Mouse (Mus musculus) adrenal gland, postnatal 14 days (tissue): ENCODE results near the gene Axin2. TPM values are rescaled to one million over a fixed set of nuclear protein-coding genes. Genes with fewer than 3 reads are reported as not detected.
"Not testable (repeated sequence)": the region's sequence is repeated elsewhere in the genome, so short reads cannot be mapped to it uniquely, and the experiment has no call there.

Source experiments
- DNase-seq: peaks from one replicate; pipeline ENCODE4 v3.0.0; 2021; ENCODE audit warnings: mixed read lengths
- long read RNA-seq, 2 experiments: library from polyadenylated mRNA; stranded (forward); transcript quantifications; one replicate each; pipeline ENCODE4 v2.0.0; 2021
- total RNA-seq: library from RNA; stranded (reverse); gene quantifications from 2 replicates; pipeline ENCODE4 v1.2.3, GENCODE M21; 2021

The Axin2 gene
- 31.7 and 43.0 TPM in 2 replicates for total RNA-seq
- long read RNA-seq, experiment 1, full-length matches to known transcripts, result 1 of 8 reads
- long read RNA-seq, experiment 1, partial matches to known transcripts, result 1 of 8 reads
- long read RNA-seq, experiment 1, other reads (novel, unspliced or antisense), result 6 of 8 reads
- long read RNA-seq, experiment 2, full-length matches to known transcripts, result 2 of 8 reads
- long read RNA-seq, experiment 2, partial matches to known transcripts, result 1 of 8 reads
- long read RNA-seq, experiment 2, other reads (novel, unspliced or antisense), result 5 of 8 reads

DNA sequence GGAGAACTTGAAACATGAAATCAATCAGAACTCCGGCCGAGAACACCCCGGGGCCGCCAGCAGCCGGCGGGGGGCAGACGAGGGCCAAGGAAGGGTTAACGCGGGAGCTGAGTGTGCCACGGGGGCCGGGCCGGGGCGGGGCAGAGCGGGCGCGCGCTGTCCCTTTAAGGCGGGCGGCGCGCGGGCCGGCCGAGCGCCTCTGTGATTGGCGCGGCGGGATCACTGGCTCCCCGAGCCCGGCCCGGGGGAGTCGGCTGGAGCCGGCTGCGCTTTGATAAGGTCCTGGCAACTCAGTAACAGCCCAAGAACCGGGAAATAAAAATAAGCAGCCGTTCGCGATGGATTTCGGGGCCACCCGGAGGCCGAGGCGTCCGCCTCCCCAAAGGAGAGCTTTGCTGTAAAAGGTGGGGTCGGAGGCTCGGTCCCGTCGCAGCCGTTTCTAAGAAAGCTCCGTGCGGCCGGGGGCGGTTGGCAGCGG lies at the start of gene Axin2:
Gene Axin2, plus strand, starts transcription at position 192 of the 478 bp plus-strand sequence.
- peak; percentile 97 for DNase-seq

DNA sequence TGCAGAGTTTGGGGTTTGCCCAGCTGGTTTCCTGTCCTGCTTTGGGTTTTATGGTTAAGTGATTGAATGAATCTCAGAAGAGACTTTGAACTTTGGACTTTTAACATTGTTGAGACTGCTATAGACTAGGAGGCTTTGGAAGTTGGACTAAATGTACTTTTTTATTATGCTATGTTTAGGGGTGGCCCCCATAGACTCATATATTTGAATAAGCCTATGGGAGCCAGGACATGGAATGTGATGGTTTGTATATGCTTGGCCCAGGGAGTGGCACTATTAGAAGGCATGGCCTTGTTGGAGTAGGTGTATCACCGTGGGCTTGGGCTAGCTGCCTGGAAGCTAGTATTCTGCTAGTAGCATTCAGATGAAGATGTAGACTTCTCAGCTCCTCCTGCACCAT lies 48.9 kb upstream of the Axin2 start:
- not testable (repeated sequence) for DNase-seq

DNA sequence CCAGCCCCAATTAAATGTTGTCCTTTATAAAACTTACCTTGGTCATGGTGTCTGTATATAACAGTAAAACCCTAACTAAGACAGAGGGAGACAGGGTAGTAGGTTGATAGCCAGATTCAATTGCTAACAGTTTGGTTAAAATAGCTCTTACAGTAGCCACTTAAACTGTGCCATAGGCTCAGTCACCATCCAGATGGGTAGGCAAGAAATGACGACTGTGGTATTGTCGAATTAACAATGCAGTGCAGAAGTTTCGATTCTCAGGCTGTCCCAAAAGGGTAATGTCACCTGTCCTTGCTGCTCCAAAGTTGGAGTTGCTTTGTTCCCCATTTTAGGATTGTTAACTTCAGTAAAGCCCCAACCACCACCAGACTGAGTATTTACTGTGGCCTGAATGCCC lies 48.4 kb upstream of the Axin2 start:
- no peak for DNase-seq

DNA sequence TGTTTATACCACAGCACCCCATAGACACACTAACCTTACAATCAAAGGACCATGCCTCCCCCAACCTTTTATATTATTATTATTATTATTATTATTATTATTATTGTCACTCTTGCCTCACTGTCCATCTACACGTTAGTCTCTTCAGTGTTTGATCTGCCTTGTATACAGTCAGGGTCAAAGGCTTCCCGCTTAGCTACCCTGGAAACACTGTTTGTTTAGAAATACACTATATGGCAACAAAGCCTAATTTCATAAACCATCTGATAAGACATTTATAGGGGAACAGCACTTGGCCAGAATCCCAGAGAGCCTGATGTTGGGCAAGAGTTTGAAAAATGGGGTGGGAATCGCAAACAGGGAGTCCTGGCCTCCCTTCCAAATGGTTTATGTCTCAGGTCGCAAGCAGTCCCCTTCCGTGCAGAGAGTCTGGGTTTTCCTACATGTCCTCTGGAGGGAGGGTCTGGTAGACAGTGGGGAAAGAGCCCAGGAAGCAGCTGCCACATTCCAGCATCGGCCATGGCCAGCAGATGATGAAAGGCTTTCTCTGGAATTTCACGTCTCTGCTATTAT lies 43.4 kb upstream of the Axin2 start:
- peak; percentile 28 for DNase-seq

DNA sequence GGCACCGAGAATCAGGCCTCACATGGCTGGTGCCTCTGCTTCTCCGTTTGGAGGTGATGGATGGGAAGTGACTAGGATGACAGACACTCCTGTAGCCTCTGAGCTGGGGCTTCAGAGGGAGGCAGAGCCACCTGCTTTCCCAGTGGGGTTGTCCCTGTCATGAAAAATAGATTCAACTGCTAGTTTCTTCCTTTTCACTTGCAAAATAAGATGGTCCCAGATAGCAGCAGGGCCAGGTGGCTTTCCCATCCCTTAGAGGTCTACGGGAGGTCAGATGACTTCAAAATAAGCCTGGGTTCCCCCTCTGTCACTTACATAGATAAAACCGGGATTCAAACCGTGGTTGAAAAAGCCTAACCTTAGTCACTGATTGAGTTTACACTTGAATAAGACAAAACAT lies 42.6 kb upstream of the Axin2 start:
- no peak for DNase-seq

DNA sequence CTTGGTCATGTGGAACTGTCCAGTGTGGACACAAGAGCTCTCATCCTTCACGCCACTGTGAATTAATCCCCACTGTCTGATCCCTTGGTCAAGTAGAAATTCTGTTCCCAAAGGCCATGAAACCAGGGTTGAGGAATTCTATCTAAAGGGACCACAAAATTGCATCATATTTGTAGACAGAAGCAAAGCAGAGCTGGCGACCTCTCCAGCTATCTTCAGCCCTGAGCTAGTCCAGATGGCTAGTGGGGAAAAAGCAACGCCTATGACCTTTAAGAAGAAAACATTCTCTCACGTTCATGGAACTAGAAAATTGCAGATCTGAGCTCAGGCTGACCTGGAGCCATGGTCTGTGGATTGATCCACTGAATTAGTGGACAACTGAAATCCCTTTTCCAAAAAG lies 39.6 kb upstream of the Axin2 start:
- DNase-seq, result no peak

DNA sequence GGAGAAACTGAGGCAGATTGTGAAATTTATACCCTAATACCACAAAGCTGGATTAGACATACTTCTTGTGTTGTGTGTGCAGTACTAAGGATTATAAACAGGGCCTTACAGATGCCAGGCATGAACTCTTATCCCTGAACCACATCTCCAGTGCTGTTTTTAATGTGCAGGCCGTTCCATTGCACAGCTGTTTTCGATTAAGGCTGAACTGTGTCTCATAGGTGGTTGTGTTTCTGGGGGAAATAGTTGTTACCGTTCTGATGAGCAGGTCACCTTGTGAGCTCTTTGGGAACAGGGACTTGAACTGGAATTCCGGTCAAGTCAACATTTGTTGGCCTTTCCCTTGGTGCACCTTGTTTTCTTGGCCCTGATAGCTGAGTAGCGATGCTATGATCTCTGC lies 38.5 kb upstream of the Axin2 start:
- DNase-seq, result no peak

DNA sequence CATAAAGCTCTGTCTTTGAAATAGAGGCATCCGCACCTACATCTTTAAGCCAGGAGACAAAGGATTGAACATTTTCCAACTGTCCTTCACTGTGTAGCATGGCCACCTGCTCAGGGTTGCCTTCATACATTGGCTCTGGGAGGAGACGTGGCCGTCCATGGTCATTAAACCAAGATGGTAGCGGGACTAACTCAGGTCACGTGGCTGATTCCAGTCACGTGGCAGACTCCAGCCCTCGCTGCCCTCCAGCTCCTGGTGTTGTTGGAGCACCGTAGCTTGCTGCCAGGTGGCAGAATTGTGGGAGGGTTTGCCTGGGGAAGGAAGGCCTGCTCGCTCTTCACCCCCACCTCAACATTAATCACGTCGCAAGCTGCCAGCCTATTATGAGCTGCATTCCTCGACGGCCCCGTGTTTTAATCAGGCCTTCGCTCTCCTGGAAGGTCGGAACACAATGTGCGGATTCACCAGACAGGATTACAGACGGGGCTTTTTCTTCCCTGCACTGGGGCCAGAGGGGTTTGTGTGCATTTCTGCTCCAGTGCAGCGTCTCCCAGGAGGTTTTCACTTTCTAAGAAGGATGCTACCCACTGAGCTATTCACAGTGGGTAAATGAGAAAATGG lies 34.8 kb upstream of the Axin2 start:
- DNase-seq, result no peak

DNA sequence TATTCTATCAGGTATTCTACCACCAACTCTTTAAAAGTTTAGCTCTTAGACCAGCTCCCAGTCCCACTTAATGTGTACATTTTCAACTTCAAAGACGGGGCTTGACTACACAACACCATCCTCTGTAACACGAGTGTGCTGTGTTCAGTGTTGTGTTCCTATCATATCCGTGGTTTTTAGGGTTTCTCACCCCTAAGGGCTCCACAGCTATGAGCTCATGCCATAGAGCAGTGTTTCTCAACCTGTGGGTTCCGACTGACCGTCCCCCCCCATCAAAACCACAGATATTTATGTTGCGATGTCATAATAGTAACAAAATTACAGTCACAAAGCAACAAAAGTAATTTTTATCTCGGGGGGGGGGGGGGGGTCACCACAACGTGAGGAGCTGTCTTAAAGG lies 34.1 kb upstream of the Axin2 start:
- DNase-seq, result no peak

DNA sequence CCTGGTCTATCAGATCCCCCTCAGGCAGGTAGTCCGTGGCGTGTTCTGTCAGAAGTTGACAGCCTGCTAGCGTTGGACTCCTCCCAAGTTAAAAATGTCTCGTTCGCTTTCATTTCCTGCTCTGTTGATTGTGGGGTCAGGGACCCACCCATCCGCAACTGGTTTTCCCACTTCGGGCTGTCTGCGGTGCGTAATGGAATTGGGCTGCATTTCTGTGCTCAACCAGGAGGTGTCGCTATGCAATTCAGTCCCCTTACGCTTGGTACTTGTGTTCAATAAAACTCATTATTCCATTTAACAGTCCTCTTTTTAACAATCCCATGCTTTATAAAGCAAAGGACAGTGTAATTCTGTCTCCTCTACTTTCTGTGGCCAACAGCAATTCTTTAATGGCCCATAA lies 31.0 kb upstream of the Axin2 start:
- DNase-seq, result no peak

DNA sequence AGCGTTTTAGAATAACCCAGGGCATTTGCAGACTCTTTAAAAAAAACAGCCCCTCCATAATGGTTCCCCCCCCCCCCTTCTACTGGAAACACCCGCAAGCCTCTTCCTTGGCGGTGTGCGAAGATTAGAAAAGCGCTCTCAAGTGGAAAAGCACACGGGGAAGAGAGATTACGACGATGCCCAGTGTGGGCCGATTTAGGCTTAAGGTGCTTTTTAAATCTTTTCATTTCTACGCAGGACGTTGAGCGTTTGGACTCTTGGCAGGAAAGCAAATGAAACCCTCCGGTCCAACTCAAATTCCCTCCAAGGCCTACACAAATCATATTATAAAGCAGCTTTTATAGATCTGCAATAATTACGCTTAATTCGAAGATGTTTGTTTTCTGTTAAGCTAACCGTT lies 29.6 kb upstream of the Axin2 start:
- DNase-seq, result no peak

DNA sequence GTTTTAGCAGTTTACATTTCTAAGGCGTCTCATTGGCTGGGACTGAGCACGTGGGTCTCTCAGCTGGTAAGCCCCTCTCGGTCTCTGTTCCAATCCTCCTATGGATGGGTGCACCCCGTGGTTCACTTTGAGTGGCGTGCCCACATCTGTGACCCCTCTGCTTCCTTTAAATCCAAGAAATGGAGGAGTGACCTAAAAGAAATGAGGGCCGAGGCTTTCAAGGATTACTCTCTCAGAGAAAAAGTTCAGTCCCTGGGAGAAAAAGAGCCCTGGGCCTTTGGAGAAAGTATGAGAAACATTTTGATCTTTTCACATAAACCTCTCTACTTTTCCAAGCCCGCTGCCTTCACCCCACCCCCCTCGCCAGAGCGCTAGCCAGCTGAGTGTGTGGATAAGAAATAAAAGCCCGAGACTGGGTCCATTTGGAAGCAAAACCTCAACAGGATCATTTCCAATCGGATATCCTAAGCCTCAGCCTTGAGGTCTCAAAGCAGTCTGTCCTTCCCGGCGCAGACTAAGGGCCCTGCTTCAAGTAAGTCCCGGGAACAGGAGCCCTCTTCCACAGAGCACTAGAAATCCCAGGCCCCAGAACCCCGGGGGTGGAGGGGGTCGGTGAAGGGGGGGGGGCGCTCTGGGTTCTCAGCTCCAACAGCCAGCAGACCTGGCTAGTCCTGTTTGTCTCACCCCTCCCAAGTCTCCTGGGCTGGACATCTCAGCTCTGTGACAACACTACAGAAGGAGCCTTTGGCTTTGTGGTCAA lies 28.9 kb upstream of the Axin2 start:
- DNase-seq, result peak; percentile 69

DNA sequence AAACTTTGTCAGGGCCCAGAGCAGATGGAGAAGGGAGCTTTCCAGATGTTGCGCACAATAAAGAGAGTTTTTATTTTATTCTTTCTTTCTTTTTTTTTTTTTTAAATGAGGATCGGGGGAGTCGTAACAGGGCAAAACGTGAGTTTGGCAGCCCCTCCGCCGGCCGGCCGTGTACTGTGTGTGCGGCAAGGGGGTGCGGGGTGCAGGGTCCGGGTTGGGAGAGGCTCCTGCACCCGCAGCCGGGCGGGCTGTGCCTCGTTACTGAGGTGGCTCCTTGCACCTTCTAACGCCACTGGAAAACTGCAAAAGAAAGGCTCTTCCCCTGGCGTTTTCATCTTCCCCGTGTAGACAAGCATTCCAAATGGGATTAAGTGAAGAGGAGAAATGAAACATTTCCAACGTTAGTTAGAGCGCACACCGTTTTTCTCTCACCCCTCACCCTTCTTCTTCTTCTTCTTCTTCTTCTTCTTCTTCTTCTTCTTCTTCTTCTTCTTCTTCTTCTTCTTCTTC lies 28.2 kb upstream of the Axin2 start:
- DNase-seq, result peak; percentile 25

DNA sequence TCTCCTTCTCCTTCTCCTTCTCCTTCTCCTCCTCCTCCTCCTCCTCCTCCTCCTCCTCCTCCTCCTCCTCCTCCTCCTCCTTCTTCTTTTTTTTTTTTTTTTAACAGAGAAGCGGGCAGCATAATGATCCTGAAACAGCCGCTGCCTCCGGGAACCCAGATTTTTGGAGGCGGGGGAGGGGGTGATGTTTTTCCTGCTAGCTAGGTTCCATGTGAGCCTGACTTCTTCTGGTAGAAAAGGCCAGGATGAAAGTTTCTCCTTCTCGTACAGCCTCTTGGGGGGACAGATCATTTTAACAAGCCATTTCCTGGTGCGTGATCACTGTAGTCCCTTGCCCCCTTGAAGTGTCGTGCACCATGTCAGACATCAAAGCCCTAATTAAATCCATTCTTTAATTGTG lies 27.7 kb upstream of the Axin2 start:
- no peak for DNase-seq

DNA sequence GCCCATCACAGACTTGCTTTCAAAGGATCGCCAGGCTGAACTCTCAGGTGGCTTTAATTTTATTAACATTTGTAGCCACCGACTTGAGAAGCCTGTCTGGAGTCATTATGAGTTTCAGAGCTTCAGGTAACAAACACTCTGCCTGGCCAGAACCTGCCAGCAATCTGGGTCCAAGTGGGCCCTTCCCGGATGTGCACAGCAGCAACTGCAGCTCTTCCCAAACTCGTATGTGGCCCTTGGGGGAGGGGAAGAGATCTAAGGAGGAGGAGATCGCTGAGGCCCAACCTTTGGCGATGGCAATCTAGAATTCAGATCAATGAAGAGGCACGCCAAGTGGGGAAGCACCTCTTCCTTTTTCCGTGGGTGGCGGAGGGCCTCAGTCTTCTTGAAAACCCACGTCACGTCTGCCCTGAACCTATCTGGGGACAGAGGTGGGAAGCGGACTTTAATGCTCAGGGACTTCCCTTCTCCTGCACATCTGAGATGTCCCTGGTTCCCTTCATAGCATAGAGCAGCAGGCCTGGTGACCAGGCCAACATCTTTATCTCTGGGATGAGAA lies 26.8 kb upstream of the Axin2 start:
- no peak for DNase-seq

DNA sequence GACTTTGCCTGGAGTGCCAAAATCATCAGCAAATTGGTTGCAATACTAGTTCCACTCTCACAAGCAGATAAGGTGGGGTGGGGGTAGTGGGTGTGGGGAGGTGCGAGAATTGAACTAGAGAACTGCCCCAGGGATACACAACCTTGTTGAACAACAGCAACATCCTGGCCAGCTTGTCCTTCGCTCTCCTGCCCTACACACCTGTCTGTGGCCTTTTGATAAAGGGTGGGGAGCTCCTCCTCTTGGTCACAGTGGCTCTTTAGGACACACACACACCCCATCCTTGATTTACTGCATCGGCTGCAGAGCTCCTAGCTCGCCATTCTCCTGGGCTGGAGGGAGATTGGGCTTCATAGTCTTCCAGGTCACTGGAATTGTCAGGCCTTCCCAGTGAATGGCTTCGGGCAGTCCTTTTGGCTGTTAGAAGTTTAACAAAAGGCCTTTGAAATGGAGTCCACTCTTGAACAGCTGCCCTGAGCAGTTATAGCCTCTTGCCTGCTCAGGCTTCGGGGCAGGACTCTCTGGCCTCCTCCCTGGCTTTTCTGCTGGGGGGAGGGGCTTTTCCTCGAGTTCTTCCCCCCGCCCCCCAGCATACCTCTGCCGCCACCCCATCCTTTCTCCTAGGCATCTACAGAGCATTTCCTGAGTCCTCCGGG lies 26.2 kb upstream of the Axin2 start:
- no peak for DNase-seq

DNA sequence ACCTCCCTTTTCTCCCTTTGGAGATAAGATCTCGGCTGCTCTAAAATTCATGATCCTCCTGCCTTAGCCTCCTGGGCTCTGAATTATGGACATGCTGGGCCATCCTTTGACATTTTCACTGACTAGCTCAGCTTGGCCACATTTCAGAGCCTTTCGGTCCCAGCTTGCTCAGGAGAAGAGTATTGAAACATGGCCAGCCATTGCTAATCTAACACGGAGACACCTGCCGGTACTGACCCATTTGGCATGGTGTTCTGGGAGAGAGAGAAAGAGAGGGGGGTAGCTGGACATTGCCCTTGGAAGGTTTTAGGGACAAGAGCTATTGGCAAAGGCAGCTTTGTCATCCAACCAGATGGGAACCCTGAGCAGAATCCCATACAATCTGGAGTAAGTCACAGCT lies 23.1 kb upstream of the Axin2 start:
- no peak for DNase-seq

DNA sequence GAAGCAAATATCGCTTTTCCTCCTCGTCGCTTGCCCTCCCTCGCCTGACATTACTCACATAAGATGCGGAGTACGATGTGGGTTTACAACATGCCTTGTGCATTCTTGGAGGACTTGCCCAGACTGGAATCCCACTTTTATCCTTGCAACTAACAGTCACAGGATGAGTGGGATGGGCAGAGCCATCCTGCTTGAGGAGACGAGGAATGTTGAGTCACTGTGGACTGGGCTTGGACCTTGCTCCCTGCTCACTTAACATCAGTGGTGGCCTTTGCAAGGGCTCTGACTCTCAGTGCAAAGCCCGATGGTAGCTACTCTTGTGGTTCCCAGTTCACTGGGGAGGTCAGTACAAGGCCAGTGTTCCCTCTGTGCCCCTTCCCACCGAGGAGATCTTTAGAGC lies 22.1 kb upstream of the Axin2 start:
- DNase-seq, result peak; percentile 19

DNA sequence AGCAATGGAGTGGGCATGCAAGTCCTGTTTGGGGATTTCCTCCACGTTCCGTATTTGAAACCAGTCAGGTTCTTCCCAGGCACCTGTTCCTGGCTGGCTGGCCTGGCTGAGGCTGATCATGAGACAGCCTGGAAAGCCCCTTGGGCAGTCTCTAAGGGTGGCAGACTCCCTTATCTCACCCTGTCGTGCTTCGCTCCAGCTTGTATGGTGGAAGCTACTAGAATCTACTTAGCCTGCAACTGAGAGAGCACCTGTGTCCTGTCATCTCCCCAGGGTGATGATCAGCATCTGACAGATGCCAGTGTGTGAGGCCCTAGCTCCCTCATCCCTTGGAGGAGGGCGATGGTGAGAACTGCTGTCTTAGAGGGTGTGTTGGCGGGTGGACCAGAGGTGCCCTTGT lies 21.7 kb upstream of the Axin2 start:
- DNase-seq, result no peak

DNA sequence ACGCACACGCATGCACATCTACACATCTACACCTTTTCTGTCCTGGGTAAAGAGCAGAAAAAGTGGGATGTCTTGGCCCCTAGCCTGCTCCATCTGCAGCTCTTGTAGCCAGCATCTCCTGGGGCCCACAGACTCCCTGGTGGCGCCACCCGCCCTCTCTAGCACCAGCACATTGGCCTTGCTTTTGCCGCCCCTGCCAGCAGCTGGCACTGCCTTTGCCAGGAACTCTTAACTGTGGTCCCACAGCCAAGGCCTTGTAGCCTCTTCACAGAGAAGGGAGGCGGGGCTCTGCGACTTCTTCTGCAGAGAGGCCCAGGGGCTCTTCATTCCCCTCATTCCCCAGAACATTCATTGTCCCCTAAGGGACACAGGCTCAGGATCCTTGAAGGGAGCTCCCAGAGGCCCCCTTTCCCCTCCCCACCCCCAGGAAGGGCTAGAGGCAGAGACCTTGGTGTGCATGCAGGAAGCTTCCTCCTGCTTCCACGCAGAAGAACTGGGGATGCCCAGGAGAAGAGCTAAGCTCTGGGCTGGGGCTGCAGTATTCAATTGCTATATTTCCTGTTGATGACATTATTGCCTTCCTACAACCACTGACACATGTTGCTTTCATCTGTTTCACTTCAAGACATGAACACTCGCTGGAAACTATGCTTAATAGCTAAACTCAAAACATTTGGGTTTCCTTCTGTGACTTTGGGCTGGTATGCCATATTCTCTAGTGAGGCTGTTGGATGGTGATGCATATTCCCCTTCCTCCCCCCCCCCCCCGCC lies 19.2 kb upstream of the Axin2 start:
- peak; percentile 89 for DNase-seq

DNA sequence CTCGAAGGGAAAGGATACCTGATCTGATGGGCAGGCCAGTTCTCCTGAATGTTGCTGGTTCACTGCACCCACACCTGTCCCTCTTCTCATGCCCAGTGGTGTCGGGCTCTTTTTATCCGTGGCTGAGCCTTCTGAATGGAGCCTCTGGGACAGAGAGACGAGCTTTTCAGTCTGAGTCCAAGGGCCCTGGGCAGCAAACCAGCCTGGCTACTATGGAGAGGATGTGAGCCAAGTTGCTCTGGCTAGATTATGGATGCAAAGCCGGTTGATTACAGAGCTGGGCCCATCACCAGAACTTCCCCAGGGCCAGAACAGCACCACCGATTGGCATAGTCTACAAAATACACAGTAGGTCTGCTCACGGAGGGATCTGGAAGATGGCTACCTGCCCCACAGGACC lies 18.5 kb upstream of the Axin2 start:
- no peak for DNase-seq
